Mouse (Mus musculus) intestine, postnatal 0 days (tissue): Measurements from ENCODE around the gene Adar. TPM values are rescaled to one million over a fixed set of nuclear protein-coding genes. Genes with fewer than 3 reads are reported as not detected.

Experiments used
- ATAC-seq: fragments of 200-750 bp; cut with Nextera tagmentation; 2 replicates; pipeline ENCODE4 v1.8.0; 2017; ENCODE audit warnings: mild to moderate bottlenecking, moderate TSS enrichment, moderate library complexity
- H3K27ac ChIP-seq: fragments of 300-500 bp; sonication (generic); 2 replicates; pipeline ENCODE4 v1.5.1; 2014; ENCODE audit warnings: mild to moderate bottlenecking, low read depth, low read length, moderate library complexity
- H3K27me3 ChIP-seq: fragments of 300-500 bp; sonication (generic); replicated peaks from 2 replicates; pipeline ENCODE4 v1.6.1; 2014; ENCODE audit warnings: low read length, mixed read lengths; ENCODE audit not compliant: control insufficient read depth, insufficient read depth
- H3K36me3 ChIP-seq: fragments of 300-500 bp; sonication (generic); 2 replicates; pipeline ENCODE4 v1.6.1; 2014; ENCODE audit warnings: mild to moderate bottlenecking, moderate library complexity; ENCODE audit not compliant: control insufficient read depth, insufficient read depth
- H3K4me1 ChIP-seq: fragments of 300-500 bp; sonication (generic); replicated peaks from 2 replicates; pipeline ENCODE4 v1.6.1; 2014; ENCODE audit warnings: antibody characterized with exemption, low read length, mixed read lengths; ENCODE audit not compliant: control insufficient read depth, insufficient read depth
- H3K4me2 ChIP-seq: fragments of 300-500 bp; sonication (generic); replicated peaks from 2 replicates; pipeline ENCODE4 v1.6.1; 2014; ENCODE audit warnings: low read depth, mild to moderate bottlenecking, moderate library complexity
- H3K4me3 ChIP-seq: fragments of 300-500 bp; sonication (generic); 2 replicates; pipeline ENCODE4 v1.5.1; 2014; ENCODE audit warnings: low read depth, low read length
- H3K9ac ChIP-seq: fragments of 300-500 bp; sonication (generic); 2 replicates; pipeline ENCODE4 v1.6.1; 2014; ENCODE audit warnings: mild to moderate bottlenecking, low read depth, low read length
- H3K9me3 ChIP-seq: fragments of 300-500 bp; sonication (generic); 2 replicates; pipeline ENCODE4 v1.6.1; 2016; ENCODE audit warnings: mixed run types; ENCODE audit not compliant: control insufficient read depth
- CTCF ChIP-seq: sonication (generic); IDR thresholded peaks from 2 replicates; pipeline ENCODE4 v1.5.1; 2016; ENCODE audit warnings: low read depth, mild to moderate bottlenecking, control low read depth, antibody characterized with exemption, moderate library complexity
- WGBS: fragments of 180-500 bp; shearing (Covaris S2); extraction: QIAGEN DNeasy Blood & Tissue Kit; methylation state at CpG from one replicate; pipeline ENCODE4 v1.1.7; 2014; 5-methylcytosine and 5-hydroxymethylcytosine counted together
- polyA plus RNA-seq: library from polyadenylated mRNA; unstranded; fragments of >200 nt; fragmentation: Nextera tagmentation; extraction: Ambion mirVana; gene quantifications from 2 replicates; pipeline ENCODE4 v1.2.1, GENCODE M21; 2015

Adar gene
- polyA plus RNA-seq, 1 experiment from 2014 or later, result 10.3 TPM

GRCm38 (mm10) chr3:89688694-89689581 is 25.9 kb upstream of the Adar start:
- no peak overlapping the region for H3K9ac ChIP-seq
- 5% methylated on average over 25 of the region's 25 CpGs for WGBS
- peak; percentile 99 for TF ChIP-seq CTCF
- H3K4me1 ChIP-seq, result no peaks in the 10 kb centered on the region
- H3K9me3 ChIP-seq, result no peaks in the 10 kb centered on the region
- H3K4me2 ChIP-seq, result peak overlapping the region; percentile 62
- peak overlapping the region; percentile 19 for H3K4me3 ChIP-seq
- H3K36me3 ChIP-seq, result no peaks in the 10 kb centered on the region
- no peak overlapping the region for H3K27ac ChIP-seq
- ATAC-seq, result peak; percentile 57; the same call in 1 of the 2 replicates
- H3K27me3 ChIP-seq, result peaks cover 11% of the 10 kb centered on the region; the same call in 1 of the 2 replicates

- no peak overlapping the region for H3K4me2 ChIP-seq
- no peaks in the 10 kb centered on the region for H3K36me3 ChIP-seq
- no peak for TF ChIP-seq CTCF
- no peaks in the 10 kb centered on the region for H3K9me3 ChIP-seq
- H3K27me3 ChIP-seq, result peaks cover 11% of the 10 kb centered on the region; the same call in 1 of the 2 replicates
- H3K9ac ChIP-seq, result no peak overlapping the region
- WGBS, result 72% methylated on average over 9 of the region's 9 CpGs
- H3K4me1 ChIP-seq, result no peaks in the 10 kb centered on the region
- no peak overlapping the region for H3K4me3 ChIP-seq
- ATAC-seq, result no peak
- no peak overlapping the region for H3K27ac ChIP-seq
Observed at GRCm38 (mm10) chr3:89691776-89692175, 23.0 kb upstream of the Adar start.

DNA sequence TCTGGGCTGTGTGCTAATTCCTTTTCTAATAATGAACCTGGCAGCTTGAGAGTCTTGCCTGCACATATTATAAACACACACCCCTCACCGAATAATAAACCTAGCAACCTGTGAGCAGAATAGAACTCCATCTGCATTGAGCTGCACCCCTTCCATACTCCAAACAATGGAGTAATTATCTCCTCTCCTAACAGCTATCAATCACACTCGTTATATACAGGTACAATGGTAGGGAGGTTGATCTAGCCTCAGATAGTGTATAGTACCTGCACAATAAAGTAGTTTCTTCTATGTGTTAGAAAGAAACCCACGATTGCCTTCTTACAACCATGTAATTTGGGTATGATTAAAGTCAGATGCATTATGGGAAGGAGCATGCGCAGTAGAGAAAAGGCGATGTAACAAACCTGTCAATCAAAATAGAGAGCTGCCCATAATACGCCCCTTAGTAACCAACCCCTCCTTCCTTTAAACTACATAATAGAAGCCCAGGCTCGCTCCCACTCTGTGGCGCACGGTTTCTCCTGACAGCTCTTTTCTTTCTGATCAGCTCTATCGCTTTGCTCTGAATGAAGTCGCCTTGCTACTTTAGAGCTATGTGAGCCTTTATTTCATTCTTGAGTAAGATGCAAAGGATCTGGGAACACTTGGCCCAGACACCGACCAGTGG is 18.5 kb upstream of the Adar start:
- no peak overlapping the region for H3K4me3 ChIP-seq
- H3K36me3 ChIP-seq, result no peaks in the 10 kb centered on the region
- H3K4me2 ChIP-seq, result no peak overlapping the region
- no peaks in the 10 kb centered on the region for H3K4me1 ChIP-seq
- 81% methylated on average over 12 of the region's 12 CpGs for WGBS
- no peak overlapping the region for H3K27ac ChIP-seq
- H3K9ac ChIP-seq, result no peak overlapping the region
- no peaks in the 10 kb centered on the region for H3K27me3 ChIP-seq
- ATAC-seq, result no peak
- H3K9me3 ChIP-seq, result no peaks in the 10 kb centered on the region
- TF ChIP-seq CTCF, result no peak

GRCm38 (mm10) chr3:89698958-89699357 is 15.9 kb upstream of the Adar start:
- Histone ChIP-seq H3K9ac (no peak overlapping the region), H3K4me1 (no peaks in the 10 kb centered on the region), H3K9me3 (no peaks in the 10 kb centered on the region), H3K27me3 (no peaks in the 10 kb centered on the region), H3K4me2 (no peak overlapping the region), H3K4me3 (no peak overlapping the region), H3K36me3 (no peaks in the 10 kb centered on the region), H3K27ac (no peak overlapping the region)
- no peak for ATAC-seq
- 97% methylated on average over 1 of the region's 1 CpGs for WGBS
- TF ChIP-seq CTCF, result no peak

DNA sequence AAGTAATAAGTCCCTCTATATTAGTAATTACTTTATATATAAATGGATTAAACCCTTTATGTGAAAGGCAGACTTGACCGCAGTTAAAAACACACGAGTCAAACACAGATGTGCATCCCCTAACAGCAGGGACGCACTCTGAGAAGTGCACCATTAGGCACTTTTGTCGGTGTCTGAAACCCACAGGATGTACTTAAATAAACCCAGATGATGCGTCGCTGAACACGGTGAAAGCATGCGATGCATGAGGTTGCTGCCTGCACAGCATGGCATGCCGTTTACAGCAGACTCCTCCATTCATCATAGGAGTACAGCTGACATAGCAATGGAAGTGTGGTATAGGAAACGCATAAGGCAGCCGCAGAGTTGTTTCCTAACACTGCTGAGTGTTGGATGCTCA is 14.4 kb upstream of the Adar start:
- Histone ChIP-seq H3K4me2 (no peak overlapping the region), H3K9me3 (no peaks in the 10 kb centered on the region), H3K4me1 (no peaks in the 10 kb centered on the region), H3K27me3 (no peaks in the 10 kb centered on the region), H3K27ac (no peak overlapping the region), H3K4me3 (no peak overlapping the region), H3K9ac (no peak overlapping the region), H3K36me3 (no peaks in the 10 kb centered on the region)
- ATAC-seq, result no peak
- 73% methylated on average over 11 of the region's 11 CpGs for WGBS
- TF ChIP-seq CTCF, result no peak

DNA sequence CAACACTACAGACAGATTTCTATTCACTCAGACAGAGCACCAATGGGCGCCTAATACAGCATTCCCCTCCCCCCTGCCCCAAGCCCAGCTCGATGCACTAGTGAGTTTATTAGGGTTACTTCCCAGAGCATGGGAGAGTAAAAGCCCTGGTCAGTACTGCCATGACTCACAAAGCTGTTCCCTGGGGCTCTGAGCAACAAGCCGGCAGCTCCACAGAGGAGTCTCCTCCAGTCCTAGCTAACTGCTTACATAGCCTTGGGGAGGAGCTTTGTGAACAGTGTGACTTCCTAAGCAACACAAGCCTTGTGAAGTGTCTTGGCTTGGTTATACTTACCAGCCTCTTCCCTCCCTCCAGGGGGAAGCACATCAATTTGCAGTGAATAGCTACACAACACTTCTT is 11.2 kb upstream of the Adar start:
- H3K27me3 ChIP-seq, result no peaks in the 10 kb centered on the region
- no peaks in the 10 kb centered on the region for H3K36me3 ChIP-seq
- no peak overlapping the region for H3K9ac ChIP-seq
- no peak overlapping the region for H3K27ac ChIP-seq
- no peak overlapping the region for H3K4me3 ChIP-seq
- H3K9me3 ChIP-seq, result no peaks in the 10 kb centered on the region
- no peaks in the 10 kb centered on the region for H3K4me1 ChIP-seq
- 33% methylated on average over 3 of the region's 3 CpGs for WGBS
- H3K4me2 ChIP-seq, result no peak overlapping the region
- TF ChIP-seq CTCF, result no peak
- ATAC-seq, result no peak
